ENCODE assay signal across 21 mouse cellular contexts in the genomic region with DNA sequence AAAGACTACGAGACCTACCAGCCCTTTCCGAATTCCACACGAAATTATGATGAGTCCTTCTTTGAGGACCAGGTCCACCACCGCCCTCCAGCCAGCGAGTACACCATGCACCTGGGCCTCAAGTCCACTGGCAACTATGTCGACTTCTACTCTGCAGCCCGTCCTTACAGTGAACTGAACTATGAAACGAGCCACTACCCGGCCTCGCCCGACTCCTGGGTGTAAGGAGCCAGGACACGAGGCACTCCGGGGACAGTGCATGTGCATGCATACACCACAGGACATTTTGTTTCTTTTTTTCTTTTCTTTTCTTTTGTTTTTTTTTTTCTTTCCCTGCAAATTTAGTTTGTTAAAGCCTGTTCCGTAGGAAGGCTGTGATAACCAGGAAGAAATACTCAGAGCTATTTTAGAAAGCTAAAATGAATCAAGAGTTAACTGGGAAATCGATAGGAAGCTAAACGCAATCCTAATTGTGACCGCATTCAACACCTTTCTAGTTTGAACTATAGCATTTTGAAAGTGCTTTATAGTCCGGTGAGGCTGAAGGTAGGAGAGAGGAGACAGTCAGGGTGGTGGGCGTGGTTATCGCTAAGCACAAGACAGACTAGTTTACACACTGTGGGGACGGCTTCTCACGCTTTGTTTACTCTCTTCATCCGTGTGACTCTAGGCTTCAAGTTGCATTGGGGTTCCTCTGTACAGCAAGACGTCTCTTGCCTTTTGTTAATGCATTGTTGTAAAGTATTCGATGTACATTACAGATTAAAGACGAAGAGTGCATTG.
"Had no signal": no experiment of that assay in that cellular context is flagged by ENCODE, and none has a peak within 500 bp of the region (broad histone marks: within the 10 kb centered on the region; RNA-seq: fewer than 3 reads in every experiment).

No protein-coding gene starts in this region.

- H3K27ac ChIP-seq: limb, embryonic 12.5 days; limb, embryonic 15.5 days; liver, embryonic 14.5 days; lung, embryonic 15.5 days; midbrain, embryonic 10.5 days; midbrain, embryonic 13.5 days; neural tube, embryonic 13.5 days had no signal

- H3K4me2 ChIP-seq: limb, embryonic 12.5 days; limb, embryonic 15.5 days; liver, embryonic 11.5 days; lung, embryonic 15.5 days; midbrain, embryonic 13.5 days; neural tube, embryonic 13.5 days had no signal

- H3K9me3 ChIP-seq: limb, embryonic 12.5 days; limb, embryonic 15.5 days; lung, embryonic 15.5 days; midbrain, embryonic 10.5 days; midbrain, embryonic 13.5 days; neural tube, embryonic 13.5 days had no signal

- H3K36me3 ChIP-seq: limb, embryonic 12.5 days; limb, embryonic 15.5 days; lung, embryonic 15.5 days had no signal

- H3K4me3 ChIP-seq: limb, embryonic 12.5 days; limb, embryonic 15.5 days; lung, embryonic 15.5 days; midbrain, embryonic 10.5 days; midbrain, embryonic 13.5 days; myocyte; neural tube, embryonic 13.5 days had no signal

- ATAC-seq: midbrain, embryonic 13.5 days; midbrain, embryonic 16.5 days had no signal

- H3K4me1 ChIP-seq: limb, embryonic 12.5 days; limb, embryonic 15.5 days; lung, embryonic 15.5 days; megakaryocyte, embryonic 14.5 days; midbrain, embryonic 10.5 days; midbrain, embryonic 13.5 days; neural tube, embryonic 13.5 days had no signal

- H3K27me3 ChIP-seq: limb, embryonic 12.5 days; limb, embryonic 15.5 days; lung, embryonic 15.5 days; midbrain, embryonic 13.5 days; neural tube, embryonic 13.5 days had no signal

- H3K9ac ChIP-seq: limb, embryonic 12.5 days; limb, embryonic 15.5 days; liver, embryonic 14.5 days; lung, embryonic 15.5 days; midbrain, embryonic 13.5 days; neural tube, embryonic 13.5 days had no signal

- DNase-seq: kidney, adult 8-10 months; kidney, postnatal 14 days; kidney, postnatal 4 days; left cerebral cortex, postnatal 4 days; lung, postnatal 10 days; lung, postnatal 36 days; retina, postnatal 1 day; right cerebral cortex, postnatal 25 days; thymus, adult 18-20 months; thymus, postnatal 36 days had no signal
